Mouse (Mus musculus): ENCODE measurements around the gene Cyld. TPM values are rescaled to one million over a fixed set of nuclear protein-coding genes. Genes with fewer than 3 reads are reported as not detected.

The Cyld gene
- polyA plus RNA-seq, 1 experiment from 2014 or later = 11.2 TPM

- no peak for DNase-seq (ENCODE audit: low spot score)
- WGBS = 93% methylated on average over 9 of the region's 9 CpGs
- H3K36me3 ChIP-seq (replicated peaks) = no peaks in the 10 kb centered on the region
- H3K27me3 ChIP-seq (replicated peaks; ENCODE audit: low read depth, poor library complexity, severe bottlenecking) = no peaks in the 10 kb centered on the region
- H3K27ac ChIP-seq (replicated peaks) = no peak overlapping the region
- no peaks in the 10 kb centered on the region for H3K4me1 ChIP-seq
- H3K4me3 ChIP-seq = no peak overlapping the region
- no peaks in the 10 kb centered on the region for H3K9me3 ChIP-seq
Measured at GRCm38 (mm10) chr8:88796651-88797050, 99.8 kb downstream of the Cyld start.

Other genes with a start within 250 kb of the Cyld start
- gene Nkd1, start 175.7 kb upstream of the Cyld start, polyA plus RNA-seq (2016; fragmentation: Nextera tagmentation; extraction: Ambion mirVana) = 43.5 and 49.7 TPM in 2 replicates
- gene Snx20, start 60.9 kb upstream of the Cyld start, polyA plus RNA-seq (2016; fragmentation: Nextera tagmentation; extraction: Ambion mirVana) = 0.65 and 0.73 TPM in 2 replicates
- gene Nod2, start 49.7 kb upstream of the Cyld start, polyA plus RNA-seq (2016; fragmentation: Nextera tagmentation; extraction: Ambion mirVana) = 0.12 and 0.19 TPM in 2 replicates

All from embryonic facial prominence, embryonic 10.5 days (tissue).